ENCODE assay signal across 23 mouse cellular contexts in genomic region chr12:98014607-98015278, GRCm38 (mm10).
A peak's percentile ranks its signal among the peaks of the same experiment; 100 is the strongest.
DNase-seq lines count a peak whose midpoint lies in the region; ATAC-seq and TF ChIP-seq lines count a peak whose summit lies in the region.
"Had no signal": no experiment of that assay in that cellular context is flagged by ENCODE, and none has a peak within 500 bp of the region (broad histone marks: within the 10 kb centered on the region; RNA-seq: fewer than 3 reads in every experiment).

No protein-coding gene starts in this region.

- intact Hi-C loops in left cerebral cortex, postnatal 25 days (cut with DNase I) = no loop called here

- H3K4me3 ChIP-seq in hindbrain, embryonic 11.5 days (ENCODE audit: low read depth, low read length) = no peak overlapping the region
- no peak overlapping the region for H3K4me3 ChIP-seq in hindbrain, embryonic 10.5 days
- no peak overlapping the region for H3K4me3 ChIP-seq in neural tube, embryonic 12.5 days
- H3K4me3 ChIP-seq in hindbrain, postnatal 0 days (ENCODE audit: low read length) = no peak overlapping the region
- H3K4me3 ChIP-seq in intestine, postnatal 0 days (ENCODE audit: low read depth, low read length) = no peak overlapping the region
- H3K4me3 ChIP-seq: heart, embryonic 10.5 days; limb, embryonic 13.5 days; megakaryocyte, embryonic 14.5 days had no signal

- no peak overlapping the region for H3K27ac ChIP-seq in hindbrain, embryonic 11.5 days (ENCODE audit: low read depth, low read length)
- H3K27ac ChIP-seq in hindbrain, embryonic 10.5 days = no peak overlapping the region
- no peak overlapping the region for H3K27ac ChIP-seq in neural tube, embryonic 12.5 days
- H3K27ac ChIP-seq in hindbrain, postnatal 0 days = no peak overlapping the region
- H3K27ac ChIP-seq in intestine, postnatal 0 days (ENCODE audit: low read depth, low read length) = no peak overlapping the region
- H3K27ac ChIP-seq: heart, embryonic 10.5 days; limb, embryonic 13.5 days; liver, embryonic 14.5 days had no signal

- H3K36me3 ChIP-seq in hindbrain, embryonic 11.5 days (ENCODE audit: control insufficient read depth, insufficient read depth, low read length) = no peaks in the 10 kb centered on the region
- no peaks in the 10 kb centered on the region for H3K36me3 ChIP-seq in hindbrain, embryonic 10.5 days
- H3K36me3 ChIP-seq in neural tube, embryonic 12.5 days = no peaks in the 10 kb centered on the region
- no peaks in the 10 kb centered on the region for H3K36me3 ChIP-seq in hindbrain, postnatal 0 days (ENCODE audit: insufficient read depth, low read length)
- H3K36me3 ChIP-seq in intestine, postnatal 0 days (ENCODE audit: control insufficient read depth, insufficient read depth) = no peaks in the 10 kb centered on the region
- H3K36me3 ChIP-seq: heart, embryonic 10.5 days; limb, embryonic 13.5 days had no signal

- TF ChIP-seq CTCF in hindbrain, postnatal 0 days (IDR thresholded peaks at IDR 0.05; ENCODE audit: low read depth) = no peak
- no peak for TF ChIP-seq CTCF in intestine, postnatal 0 days (IDR thresholded peaks at IDR 0.05; ENCODE audit: low read depth)

- H3K9ac ChIP-seq in hindbrain, embryonic 11.5 days (ENCODE audit: low read depth, low read length) = no peak overlapping the region
- H3K9ac ChIP-seq in neural tube, embryonic 12.5 days = no peak overlapping the region
- H3K9ac ChIP-seq in hindbrain, postnatal 0 days (replicated peaks; ENCODE audit: low read length) = no peak overlapping the region
- H3K9ac ChIP-seq in intestine, postnatal 0 days (ENCODE audit: low read depth, low read length) = no peak overlapping the region
- H3K9ac ChIP-seq: limb, embryonic 13.5 days; liver, embryonic 14.5 days had no signal

- no peaks in the 10 kb centered on the region for H3K27me3 ChIP-seq in hindbrain, embryonic 11.5 days (ENCODE audit: control insufficient read depth, insufficient read depth, low read length)
- no peaks in the 10 kb centered on the region for H3K27me3 ChIP-seq in hindbrain, embryonic 10.5 days (ENCODE audit: insufficient read depth, poor library complexity, severe bottlenecking)
- no peaks in the 10 kb centered on the region for H3K27me3 ChIP-seq in neural tube, embryonic 12.5 days (replicated peaks)
- no peaks in the 10 kb centered on the region for H3K27me3 ChIP-seq in hindbrain, postnatal 0 days (ENCODE audit: insufficient read depth, low read length)
- no peaks in the 10 kb centered on the region for H3K27me3 ChIP-seq in intestine, postnatal 0 days (replicated peaks; ENCODE audit: control insufficient read depth, insufficient read depth, low read length)
- H3K27me3 ChIP-seq: limb, embryonic 13.5 days; megakaryocyte, embryonic 14.5 days; Patski had no signal

- no peaks in the 10 kb centered on the region for H3K4me1 ChIP-seq in hindbrain, embryonic 11.5 days (replicated peaks; ENCODE audit: control insufficient read depth, insufficient read depth, low read length)
- no peaks in the 10 kb centered on the region for H3K4me1 ChIP-seq in hindbrain, embryonic 10.5 days (replicated peaks)
- H3K4me1 ChIP-seq in neural tube, embryonic 12.5 days = no peaks in the 10 kb centered on the region
- H3K4me1 ChIP-seq in hindbrain, postnatal 0 days (ENCODE audit: insufficient read depth, low read length) = no peaks in the 10 kb centered on the region
- H3K4me1 ChIP-seq in intestine, postnatal 0 days (replicated peaks; ENCODE audit: control insufficient read depth, insufficient read depth, low read length) = no peaks in the 10 kb centered on the region
- H3K4me1 ChIP-seq: heart, embryonic 10.5 days; limb, embryonic 13.5 days had no signal

- DNase-seq in hindbrain, embryonic 11.5 days (ENCODE audit: low spot score) = peak; percentile 24
- DNase-seq in hindbrain, embryonic 10.5 days (ENCODE audit: low spot score) = no peak
- no peak for DNase-seq in neural tube, embryonic 10.5 days (ENCODE audit: extremely low spot score, low spot score)
- peak; percentile 43 for DNase-seq in hindbrain, postnatal 0 days (ENCODE audit: low spot score)
- DNase-seq in left cerebral cortex, postnatal 25 days (ENCODE audit: low spot score in 2 of 2) = no peak
- DNase-seq: adrenal gland, postnatal 36 days; cerebellum, postnatal 10 days; embryo, embryonic 11 days; gastrocnemius, postnatal 36 days; heart, postnatal 10 days; kidney, adult 8-10 months; kidney, postnatal 4 days; spleen, adult 18-20 months; thymus, adult 18-20 months had no signal

- WGBS in hindbrain, embryonic 11.5 days = 47% methylated on average over 8 of the region's 8 CpGs
- WGBS in hindbrain, embryonic 10.5 days = 68% methylated on average over 8 of the region's 8 CpGs
- WGBS in neural tube, embryonic 12.5 days = 52% methylated on average over 8 of the region's 8 CpGs
- WGBS in hindbrain, postnatal 0 days = 36% methylated on average over 8 of the region's 8 CpGs
- WGBS in intestine, postnatal 0 days = 44% methylated on average over 8 of the region's 8 CpGs

- peak; percentile 76; the same call in 1 of the 2 replicates for ATAC-seq in hindbrain, embryonic 11.5 days (ENCODE audit: low FRiP score)
- peak; percentile 29; the same call in 1 of the 2 replicates for ATAC-seq in neural tube, embryonic 12.5 days (ENCODE audit: low FRiP score, low read depth)
- no peak for ATAC-seq in hindbrain, postnatal 0 days
- no peak for ATAC-seq in intestine, postnatal 0 days
- ATAC-seq: activated CD4-positive, CD25-positive, alpha-beta regulatory T cell, adult 4 months; lung, postnatal 0 days; Patski had no signal

- no peaks in the 10 kb centered on the region for H3K9me3 ChIP-seq in hindbrain, embryonic 11.5 days (ENCODE audit: control insufficient read depth, low read length)
- no peaks in the 10 kb centered on the region for H3K9me3 ChIP-seq in hindbrain, embryonic 10.5 days
- H3K9me3 ChIP-seq in neural tube, embryonic 12.5 days = no peaks in the 10 kb centered on the region
- no peaks in the 10 kb centered on the region for H3K9me3 ChIP-seq in hindbrain, postnatal 0 days (ENCODE audit: low read length)
- H3K9me3 ChIP-seq in intestine, postnatal 0 days (ENCODE audit: control insufficient read depth) = no peaks in the 10 kb centered on the region
- H3K9me3 ChIP-seq: heart, embryonic 10.5 days; limb, embryonic 13.5 days; megakaryocyte, embryonic 14.5 days had no signal

- no peak overlapping the region for H3K4me2 ChIP-seq in hindbrain, embryonic 11.5 days (replicated peaks; ENCODE audit: low read depth, low read length)
- no peak overlapping the region for H3K4me2 ChIP-seq in neural tube, embryonic 12.5 days (replicated peaks)
- no peak overlapping the region for H3K4me2 ChIP-seq in hindbrain, postnatal 0 days (ENCODE audit: low read depth, low read length)
- no peak overlapping the region for H3K4me2 ChIP-seq in intestine, postnatal 0 days (replicated peaks; ENCODE audit: low read depth)
- H3K4me2 ChIP-seq: limb, embryonic 13.5 days had no signal

Comparison
In these comparisons a context has a peak if more than half of its experiments do, and no peak if none do; other contexts are left out.
1. ATAC-seq: peak in hindbrain, embryonic 11.5 days (single experiment) and neural tube, embryonic 12.5 days (single experiment); none in hindbrain, postnatal 0 days (single experiment) and intestine, postnatal 0 days (single experiment).
2. DNase-seq: peak in hindbrain, embryonic 11.5 days (single experiment) and hindbrain, postnatal 0 days (single experiment); none in hindbrain, embryonic 10.5 days (single experiment), neural tube, embryonic 10.5 days (single experiment) and left cerebral cortex, postnatal 25 days (0 of 2).